Mouse (Mus musculus): ENCODE measurements at regions not wholly inside any gene's neighbourhood (a gene's known extent, or its start where the extent isn't known, plus 50 kb on each side); places are given as distances from the start of the nearest gene placed in this dataset.

GRCm38 (mm10) chr10:32943026-32943425 is 52.8 kb upstream of the Nkain2 start:
- no peaks in the 10 kb centered on the region for H3K36me3 ChIP-seq (ENCODE audit: insufficient read depth, low read length)
- H3K4me1 ChIP-seq (ENCODE audit: insufficient read depth, low read length) = no peaks in the 10 kb centered on the region
- H3K27me3 ChIP-seq (ENCODE audit: insufficient read depth, low read length) = no peaks in the 10 kb centered on the region
- no peak for DNase-seq (ENCODE audit: low spot score)
- TF ChIP-seq CTCF (IDR thresholded peaks at IDR 0.05; ENCODE audit: low read depth) = no peak
- H3K27ac ChIP-seq = no peak overlapping the region
- no peak overlapping the region for H3K4me3 ChIP-seq (ENCODE audit: low read length)
- no peak for ATAC-seq
- H3K9me3 ChIP-seq (ENCODE audit: low read length) = no peaks in the 10 kb centered on the region
- no peak overlapping the region for H3K9ac ChIP-seq (replicated peaks; ENCODE audit: low read length)
- no peak overlapping the region for H3K4me2 ChIP-seq (ENCODE audit: low read depth, low read length)
